Mouse (Mus musculus) embryonic fibroblast, embryonic 13.5 days (primary cell): ENCODE measurements around the gene Crhr2.

Source experiments
- CTCF ChIP-seq: IDR thresholded peaks from 2 replicates; pipeline ENCODE4 v1.5.1; 2011; ENCODE audit warnings: mild to moderate bottlenecking, control low read depth, low read length, moderate library complexity, borderline replicate concordance; ENCODE audit not compliant: insufficient read depth
- POLR2A ChIP-seq: IDR thresholded peaks from 2 replicates; pipeline ENCODE4 v1.6.1; 2011; ENCODE audit warnings: low read depth, mild to moderate bottlenecking, control low read depth, low read length, moderate library complexity

DNA sequence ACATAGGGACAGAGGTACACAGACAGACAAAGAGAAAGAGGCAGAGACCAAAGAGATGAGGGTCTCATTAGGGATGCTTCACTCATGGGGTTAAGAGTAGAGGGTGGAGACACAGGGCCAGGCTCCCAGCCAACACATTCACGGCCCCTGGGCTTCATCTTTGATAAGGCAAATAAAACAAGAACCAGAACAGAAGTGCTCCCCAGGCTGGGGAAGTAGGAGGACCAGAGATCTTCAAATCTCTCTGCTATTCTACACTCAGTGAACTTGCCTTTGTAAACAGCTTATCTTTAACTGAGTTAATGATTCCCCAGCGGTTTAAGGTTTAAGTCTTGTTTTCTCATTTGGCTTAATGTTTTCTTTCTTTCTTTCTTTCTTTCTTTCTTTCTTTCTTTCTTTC, 42.6 kb upstream of the Crhr2 start:
- TF ChIP-seq CTCF, result no peak
- no peak for TF ChIP-seq POLR2A
